Mouse (Mus musculus): ENCODE data around the gene Dpy30.
"Not testable (repeated sequence)": the region's sequence is repeated elsewhere in the genome, so short reads cannot be mapped to it uniquely, and the experiment has no call there.

The Dpy30 gene

GRCm38 (mm10) chr17:74323844-74324243 is at the start of gene Dpy30:
Gene Dpy30, minus strand, starts transcription at chr17:74323944.
- no peak for DNase-seq (ENCODE audit: low spot score in 2 of 2)

GRCm38 (mm10) chr17:74363592-74363991 is 39.8 kb upstream of the Dpy30 start:
- no peak for DNase-seq (ENCODE audit: low spot score in 2 of 2)

- no peak for DNase-seq (ENCODE audit: low spot score in 2 of 2)
These were observed 17.4 kb upstream of the Dpy30 start for GRCm38 (mm10) chr17:74341151-74341550.

- peak; percentile 66 to 67 for DNase-seq (ENCODE audit: low spot score in 2 of 2)
These were observed 15.4 kb upstream of the Dpy30 start, which contains the start of gene Spast for GRCm38 (mm10) chr17:74338937-74339804. Gene Spast, plus strand, starts transcription at chr17:74338987.

GRCm38 (mm10) chr17:74338225-74338931 is 14.6 kb upstream of the Dpy30 start:
- DNase-seq (ENCODE audit: low spot score in 2 of 2), result peak; percentile 86 to 91

DNA sequence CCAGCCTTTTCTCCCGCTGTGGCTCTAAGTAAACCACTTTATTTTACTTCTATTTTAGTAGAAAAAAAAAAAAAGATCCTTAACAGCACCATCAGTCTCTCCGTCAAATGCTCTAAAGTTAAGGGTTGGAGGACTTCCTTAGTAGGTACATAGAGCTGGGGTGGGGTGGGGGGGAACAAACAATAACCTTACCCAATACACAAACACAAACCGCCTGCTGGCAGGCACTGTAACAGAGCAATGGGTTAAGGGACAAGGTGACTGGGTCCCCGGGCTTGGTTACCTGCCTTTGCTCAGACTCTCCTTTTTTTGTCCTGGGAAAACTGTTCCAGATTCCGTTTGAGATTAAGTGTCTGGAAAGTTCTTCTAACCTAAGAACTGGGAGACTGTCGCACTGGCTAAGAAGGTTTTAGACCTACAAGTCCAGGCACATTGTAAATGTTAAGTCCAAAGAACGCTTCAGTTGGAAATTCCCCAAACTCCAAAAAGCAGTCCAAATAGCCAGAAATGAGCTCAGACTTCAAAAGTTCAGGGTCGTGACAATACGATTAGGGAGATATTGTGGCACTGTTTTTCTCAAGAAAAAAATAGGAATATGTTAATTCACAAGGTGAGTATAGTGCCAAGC is 7.4 kb upstream of the Dpy30 start:
- no peak for DNase-seq (ENCODE audit: low spot score in 2 of 2)

- DNase-seq (ENCODE audit: low spot score in 2 of 2), result peak; percentile 40 to 65
These were observed 4.4 kb upstream of the Dpy30 start for GRCm38 (mm10) chr17:74328146-74328545.

- DNase-seq (ENCODE audit: low spot score in 2 of 2), result not testable (repeated sequence)
These were observed 3.5 kb upstream of the Dpy30 start for GRCm38 (mm10) chr17:74327195-74327594.

GRCm38 (mm10) chr17:74322400-74323054 is 1.2 kb downstream of the Dpy30 start:
- no peak for DNase-seq (ENCODE audit: low spot score in 2 of 2)

DNA sequence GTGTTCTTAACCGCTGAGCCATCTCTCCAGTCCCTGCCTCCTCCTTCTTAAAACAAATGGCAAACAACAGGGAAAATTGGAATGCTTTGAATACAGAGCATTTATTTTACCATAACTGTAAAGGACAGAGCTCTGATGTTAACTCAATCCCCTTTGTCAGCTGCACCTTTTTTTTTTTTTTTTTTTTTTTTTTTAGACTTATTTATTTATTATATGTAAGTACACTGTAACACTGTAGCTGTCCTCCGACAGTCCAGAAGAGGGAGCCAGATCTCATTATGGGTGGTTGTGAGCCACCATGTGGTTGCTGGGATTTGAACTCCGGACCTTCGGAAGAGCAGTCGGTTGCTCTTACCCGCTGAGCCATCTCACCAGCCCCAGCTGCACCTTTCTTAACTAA is 5.0 kb downstream of the Dpy30 start:
- DNase-seq (ENCODE audit: low spot score in 2 of 2), result no peak

DNA sequence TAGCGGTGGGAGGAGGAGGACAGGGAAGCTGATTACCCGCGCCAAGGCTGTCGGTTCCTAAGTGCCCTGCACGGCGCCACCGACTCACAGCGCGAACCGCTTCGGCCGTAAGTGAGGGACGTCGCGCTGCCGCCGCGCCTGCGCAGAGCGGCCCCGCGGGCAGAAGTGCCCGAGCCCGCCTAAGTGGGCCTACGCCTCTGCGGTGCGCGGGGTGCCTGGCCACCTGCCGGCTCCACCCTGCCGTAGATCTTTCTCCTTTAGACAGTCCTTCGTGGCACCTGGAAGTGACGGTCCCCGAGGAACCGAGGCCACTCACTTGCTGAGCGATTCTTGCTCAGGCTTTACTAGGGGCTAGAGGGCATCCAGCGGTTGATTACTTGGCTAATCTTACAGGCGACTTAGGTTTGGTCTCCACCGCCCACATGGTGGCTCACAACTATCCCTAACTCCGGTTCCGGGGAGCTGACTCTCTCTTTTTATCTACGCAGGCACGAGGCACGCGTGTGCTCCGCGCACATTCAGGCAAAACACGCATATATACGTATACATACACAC is 7.4 kb downstream of the Dpy30 start:
- DNase-seq (ENCODE audit: low spot score in 2 of 2), result peak; percentile 78 to 84

GRCm38 (mm10) chr17:74315445-74316308 is 8.1 kb downstream of the Dpy30 start:
- DNase-seq (ENCODE audit: low spot score in 2 of 2), result no peak

GRCm38 (mm10) chr17:74306021-74306420 is 17.7 kb downstream of the Dpy30 start:
- DNase-seq (ENCODE audit: low spot score in 2 of 2), result no peak

DNA sequence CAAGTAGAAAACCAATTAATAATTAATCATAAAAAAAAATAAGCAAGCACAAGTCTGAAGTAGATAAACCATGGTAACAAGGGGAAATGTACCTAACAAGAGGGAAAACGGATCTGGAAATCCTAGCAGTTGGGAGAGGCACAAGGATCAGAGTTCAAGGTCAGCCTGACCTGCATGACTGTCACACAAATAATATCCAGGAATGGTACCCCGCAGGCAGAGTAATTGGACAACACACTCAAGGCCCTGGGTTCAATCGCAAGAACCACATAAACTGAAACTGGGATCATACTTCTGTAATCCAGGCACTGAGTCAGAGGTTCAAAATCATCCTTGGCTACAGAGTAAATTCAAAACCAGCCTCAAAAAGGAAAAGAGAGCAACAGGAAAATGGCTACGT is 18.1 kb downstream of the Dpy30 start:
- no peak for DNase-seq (ENCODE audit: low spot score in 2 of 2)

DNA sequence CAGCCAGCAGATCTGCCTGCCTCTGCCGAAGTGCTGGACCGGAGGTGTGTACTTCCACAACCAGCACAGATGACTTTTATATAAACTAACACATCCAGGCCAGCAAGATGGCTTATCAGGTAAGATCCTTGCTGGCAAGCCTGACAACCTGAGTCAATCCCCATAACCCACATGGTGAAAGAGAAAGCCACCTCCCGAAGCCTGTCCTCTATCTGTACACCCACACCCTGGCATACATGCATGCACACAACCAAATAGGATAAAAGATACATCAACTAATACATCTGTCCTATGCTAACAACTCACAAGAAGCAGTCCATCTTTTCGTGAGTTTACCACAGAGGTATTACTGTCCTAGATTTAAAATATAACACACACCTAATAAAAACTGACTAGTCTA is 19.7 kb downstream of the Dpy30 start:
- DNase-seq (ENCODE audit: low spot score in 2 of 2), result no peak

DNA sequence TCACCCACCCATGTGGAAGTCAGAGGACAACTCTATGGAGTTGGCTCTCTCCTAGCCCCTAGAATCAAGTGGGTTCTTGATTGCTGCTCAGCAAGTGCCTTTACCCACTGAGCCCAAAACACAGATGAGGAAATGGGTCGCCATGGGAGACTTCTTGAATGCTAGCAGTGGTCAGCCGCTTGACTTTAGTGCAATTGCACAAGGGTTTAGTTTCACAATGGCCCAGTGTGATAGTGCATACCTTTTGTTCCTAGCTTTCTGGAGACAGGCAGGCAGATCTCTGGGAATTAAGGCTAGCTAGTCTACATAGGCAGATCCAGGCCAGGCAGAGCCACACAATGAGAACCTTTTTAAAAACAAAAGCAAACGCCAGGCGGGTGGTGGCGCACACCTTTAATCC is 23.7 kb downstream of the Dpy30 start:
- no peak for DNase-seq (ENCODE audit: low spot score in 2 of 2)

- not testable (repeated sequence) for DNase-seq (ENCODE audit: low spot score in 2 of 2)
These were observed 26.8 kb downstream of the Dpy30 start for GRCm38 (mm10) chr17:74296991-74297390.

DNA sequence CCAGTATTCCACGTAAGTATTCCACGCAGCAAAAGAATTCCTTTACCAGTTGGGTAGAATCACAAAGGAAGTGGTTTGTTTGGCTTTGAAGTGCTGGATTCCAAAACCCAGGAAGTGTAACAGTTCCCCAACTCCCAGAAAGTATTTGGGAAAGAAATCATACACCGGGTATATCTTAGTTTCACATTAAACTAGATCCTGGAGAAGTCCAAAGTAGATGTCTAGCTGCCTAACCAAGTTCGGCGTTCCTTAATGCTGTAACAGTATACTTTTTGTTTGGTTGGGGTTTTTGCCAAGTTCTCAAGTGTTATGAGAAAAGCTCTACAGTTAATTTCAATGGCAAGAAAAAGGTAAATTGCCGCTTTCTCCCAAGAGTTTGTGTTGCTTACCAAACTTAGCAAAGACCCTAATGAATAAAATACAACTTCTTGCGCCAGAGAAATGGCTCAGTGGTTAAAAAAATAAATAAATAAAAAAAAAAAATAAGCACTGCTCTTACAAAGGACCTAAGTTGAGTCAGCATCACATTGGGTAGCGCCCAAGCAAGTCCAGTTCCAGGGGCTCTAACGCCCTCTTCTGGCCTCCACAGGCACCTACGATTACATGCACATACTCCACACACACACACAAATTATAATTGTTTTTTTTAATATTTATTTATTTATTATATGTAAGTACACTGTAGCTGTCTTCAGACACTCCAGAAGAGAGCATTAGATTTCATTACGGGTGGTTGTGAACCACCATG is 27.5 kb downstream of the Dpy30 start:
- DNase-seq (ENCODE audit: low spot score in 2 of 2), result no peak

DNA sequence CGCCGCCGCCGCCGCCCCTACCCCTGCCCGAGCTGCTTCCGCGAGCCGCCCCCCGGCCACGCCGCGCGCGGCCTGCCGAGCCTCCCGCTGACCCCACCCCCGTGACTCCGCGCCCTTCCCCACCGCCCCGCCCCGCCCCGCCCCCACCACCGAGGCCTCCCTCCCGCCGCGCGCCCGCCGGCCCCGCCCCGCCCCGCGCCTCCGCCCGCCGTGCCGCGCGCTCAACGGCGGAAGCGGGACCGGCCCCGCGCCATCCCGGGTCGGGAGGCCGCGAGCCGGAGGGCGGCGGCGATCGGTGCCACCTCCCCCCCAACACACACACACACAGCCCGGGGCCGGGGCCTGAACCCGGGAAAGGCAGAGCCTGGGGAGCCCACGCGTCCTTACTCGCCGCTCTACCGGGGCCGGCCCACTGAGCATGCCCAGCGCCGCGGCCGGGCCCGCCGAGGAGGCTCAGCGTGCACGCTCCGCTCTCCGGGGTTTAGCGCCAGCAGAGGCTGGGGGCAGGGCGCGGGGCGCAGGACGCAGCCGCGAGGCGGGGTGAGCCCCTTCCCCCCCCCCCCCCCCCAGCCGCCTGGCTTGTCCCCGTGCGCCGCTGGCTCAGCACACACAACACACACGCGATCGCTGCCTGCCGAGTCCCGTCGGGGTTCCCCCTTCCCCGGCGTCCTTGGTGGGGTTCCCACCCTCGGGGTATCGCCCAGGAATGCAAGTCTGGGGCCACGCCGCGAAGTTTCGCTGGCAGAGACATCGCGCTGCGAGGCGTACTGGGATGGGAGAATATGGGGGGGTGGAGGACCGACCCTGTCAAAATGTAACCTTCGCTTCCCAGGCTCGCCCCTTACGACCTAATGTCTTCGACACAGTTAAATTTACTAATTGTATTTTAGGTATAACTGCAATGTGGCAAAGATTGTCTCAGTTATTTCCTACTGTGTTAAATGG is 28.4 kb downstream of the Dpy30 start, which contains the start of gene Memo1:
Memo1 (minus strand) TSS at position 496 of the 945 bp plus-strand sequence.
- DNase-seq (ENCODE audit: low spot score in 2 of 2), result peak; percentile 53 to 65

Measured in spleen, postnatal 14 days (tissue).